Mouse (Mus musculus) megakaryocyte progenitor cell, adult 5-6 weeks (primary cell): ENCODE measurements around the gene Cdrt4. TPM values are rescaled to one million over a fixed set of nuclear protein-coding genes. Genes with fewer than 3 reads are reported as not detected.

Experiments
- ATAC-seq: replicated peaks from 2 replicates; pipeline ENCODE4 v1.8.0; 2016; ENCODE audit warnings: mild to moderate bottlenecking, moderate TSS enrichment, inconsistent platforms; ENCODE audit not compliant: poor library complexity
- total RNA-seq, 2 experiments: library from RNA; stranded (forward) in 1 of 2; stranded (reverse) in 1 of 2; fragments of 157-497, 149-512 nt in 1 of 2; fragments of 200-1000 nt in 1 of 2; gene quantifications; 2 replicates each; pipeline versions ENCODE4 v1.2.3 to v1.2.4; 2015 to 2017

The Cdrt4 gene
- total RNA-seq, 2 experiments from 2014 or later: not detected

DNA sequence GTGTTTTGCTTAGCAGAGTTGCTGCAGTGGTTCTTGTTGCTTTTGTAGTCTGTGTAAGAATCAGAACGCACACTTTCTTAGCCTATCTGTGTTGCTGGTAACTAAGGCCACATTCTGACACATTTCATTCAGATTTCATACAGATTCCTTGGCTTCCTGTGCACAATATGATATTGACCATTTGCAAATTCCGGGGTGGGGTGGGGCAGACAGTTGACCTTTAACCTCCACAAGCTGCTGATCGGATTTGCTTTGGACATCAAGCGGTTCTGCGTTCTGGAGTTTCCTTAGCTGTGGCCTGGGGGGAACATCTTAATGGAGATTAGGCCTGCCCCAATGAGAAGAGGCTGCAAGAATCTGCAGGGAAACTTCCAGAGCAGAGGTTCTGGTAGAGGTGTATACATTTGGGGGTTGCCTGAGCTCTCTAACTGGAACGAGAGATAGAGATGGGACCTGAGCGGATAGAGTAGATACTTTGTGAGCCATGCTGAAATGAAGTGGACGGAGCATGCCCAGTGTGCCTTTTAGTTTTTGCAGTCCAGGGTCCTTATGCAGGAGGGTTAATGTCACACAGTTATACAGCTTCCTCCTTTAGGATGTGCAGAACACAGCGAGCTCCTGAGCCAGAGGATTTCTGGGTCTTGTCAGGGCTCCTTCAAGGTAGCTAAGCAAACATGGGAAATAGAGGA is 44.2 kb downstream of the Cdrt4 start:
- no peak for ATAC-seq

DNA sequence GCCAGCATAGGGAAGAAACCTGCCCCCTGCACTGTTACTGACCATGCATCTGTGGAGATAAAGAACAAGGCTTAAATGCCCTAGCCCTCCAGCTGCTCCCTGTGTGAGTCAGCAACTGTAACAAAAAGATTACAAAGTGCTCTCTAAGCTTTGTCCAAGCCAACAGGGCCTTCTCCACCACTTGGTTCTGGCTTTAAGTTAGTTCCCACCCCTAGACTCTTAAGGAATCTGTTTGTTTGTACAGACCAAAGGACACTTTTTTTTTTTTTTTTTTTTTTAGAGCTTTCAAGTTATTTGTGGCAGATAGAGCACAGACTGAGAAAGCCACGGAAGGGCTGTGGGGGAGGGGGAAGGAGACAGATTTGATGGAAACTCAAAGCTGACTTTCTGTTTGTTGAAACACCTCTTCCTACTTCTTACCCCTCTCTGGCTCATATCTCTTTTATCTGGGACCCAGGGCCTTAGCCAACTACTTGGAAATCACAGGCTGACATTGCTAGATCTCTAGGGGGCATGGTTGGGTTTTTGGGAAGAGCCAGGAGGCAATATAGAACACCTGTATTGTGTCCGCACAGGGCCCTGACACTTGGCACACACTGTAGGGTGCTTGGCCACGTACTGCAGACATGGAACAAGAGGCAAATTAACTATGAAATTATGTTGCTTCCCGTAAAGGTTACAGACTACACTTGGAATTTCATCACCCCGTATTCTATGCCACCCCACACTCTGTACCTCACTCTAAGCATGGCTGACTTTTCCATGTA is 44.9 kb downstream of the Cdrt4 start:
- no peak for ATAC-seq

DNA sequence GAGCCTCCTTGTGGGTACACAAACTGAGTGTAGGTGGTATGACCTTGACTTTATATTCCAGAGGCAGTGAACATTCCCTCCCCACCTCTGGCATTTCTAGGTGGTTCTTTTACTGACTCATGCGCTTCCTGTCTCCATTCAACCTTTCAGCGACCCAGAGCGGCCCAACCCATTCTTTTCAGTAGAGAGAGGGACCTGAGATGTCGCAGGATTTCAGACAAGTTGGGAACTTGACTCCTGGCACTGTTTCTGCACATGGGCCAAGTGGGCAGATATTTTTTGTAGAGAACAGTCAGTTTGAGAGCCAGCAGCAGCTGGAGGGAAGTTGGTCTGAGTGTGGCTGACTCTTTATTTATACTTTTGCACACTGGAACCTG is 45.5 kb downstream of the Cdrt4 start:
- no peak for ATAC-seq

DNA sequence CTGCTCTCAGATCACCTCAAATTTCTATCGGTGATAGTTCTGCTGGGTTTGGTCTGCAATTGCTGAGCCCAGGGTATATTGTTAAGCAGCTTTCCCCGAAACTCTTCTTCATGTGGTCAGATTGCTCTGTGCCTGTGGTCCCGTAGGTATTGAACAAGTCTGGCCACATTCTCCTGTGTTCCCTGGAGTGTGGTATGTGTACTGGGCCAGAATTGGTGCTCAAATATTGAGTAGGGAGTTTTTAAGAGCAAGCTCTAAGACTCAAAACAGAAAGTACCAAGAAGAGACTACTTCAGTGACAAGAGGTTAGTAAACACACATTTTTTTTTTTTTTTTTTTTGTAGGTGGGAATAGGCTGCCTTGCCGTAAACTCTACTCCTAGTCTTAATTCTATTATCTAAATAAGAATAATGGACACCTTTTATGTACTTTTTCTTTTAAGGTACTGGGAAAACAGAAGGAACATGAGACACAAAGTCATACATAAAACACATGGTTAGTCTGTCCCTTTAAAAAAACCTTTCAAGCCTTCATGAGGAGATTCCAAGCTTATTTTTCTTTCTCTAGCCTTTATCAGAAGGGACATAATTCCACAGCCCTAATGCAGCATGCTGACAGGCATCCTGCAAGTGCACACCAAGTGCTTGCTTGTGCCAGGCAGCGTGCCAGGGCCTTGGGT is 46.2 kb downstream of the Cdrt4 start:
- ATAC-seq: no peak

DNA sequence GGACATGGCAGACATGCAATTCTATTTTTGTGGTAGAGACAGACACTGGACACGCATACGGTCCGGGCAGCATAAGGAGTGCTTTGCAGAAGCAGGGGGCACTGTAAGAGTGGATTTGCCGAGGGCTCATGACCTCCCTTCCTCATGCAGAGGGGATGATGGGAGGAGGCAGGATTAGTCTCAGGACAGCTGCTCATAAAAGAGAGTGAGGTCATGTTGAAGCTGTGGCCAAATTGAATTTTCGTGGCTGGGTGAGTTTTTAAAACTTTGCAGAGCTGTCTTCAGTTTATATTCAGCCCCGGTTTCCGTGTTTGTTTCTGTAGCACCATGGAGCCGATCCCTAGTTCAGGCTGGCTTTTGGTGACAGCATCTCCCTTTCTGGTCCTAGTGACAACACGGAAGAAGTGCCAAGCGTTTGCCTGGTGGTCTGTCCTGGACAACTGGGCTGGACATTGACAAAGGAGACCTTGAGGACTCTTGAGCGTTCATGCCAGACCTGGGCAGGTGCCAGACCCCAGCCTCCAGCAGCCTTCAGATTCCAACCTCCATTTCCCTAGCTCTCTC is 46.8 kb downstream of the Cdrt4 start:
- no peak for ATAC-seq

DNA sequence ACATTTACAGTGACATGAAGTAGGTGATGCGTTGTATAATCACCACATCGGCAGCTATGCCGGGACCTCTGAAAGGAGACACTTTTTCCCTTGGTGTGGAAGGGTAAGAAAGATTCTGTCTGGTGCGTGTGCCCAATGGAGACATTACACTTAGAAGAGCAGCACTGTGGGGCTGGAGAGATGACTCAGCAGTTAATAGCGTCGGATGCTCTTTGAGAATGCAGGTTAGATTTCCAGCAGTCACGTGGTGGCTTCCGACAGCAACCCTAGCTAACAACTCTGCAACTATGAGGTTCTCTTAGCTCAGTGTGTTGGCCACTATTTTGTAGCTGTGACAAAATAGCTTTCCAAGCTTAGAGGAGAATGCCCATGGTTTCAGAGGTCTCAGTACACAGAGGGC is 49.1 kb downstream of the Cdrt4 start:
- ATAC-seq: no peak

DNA sequence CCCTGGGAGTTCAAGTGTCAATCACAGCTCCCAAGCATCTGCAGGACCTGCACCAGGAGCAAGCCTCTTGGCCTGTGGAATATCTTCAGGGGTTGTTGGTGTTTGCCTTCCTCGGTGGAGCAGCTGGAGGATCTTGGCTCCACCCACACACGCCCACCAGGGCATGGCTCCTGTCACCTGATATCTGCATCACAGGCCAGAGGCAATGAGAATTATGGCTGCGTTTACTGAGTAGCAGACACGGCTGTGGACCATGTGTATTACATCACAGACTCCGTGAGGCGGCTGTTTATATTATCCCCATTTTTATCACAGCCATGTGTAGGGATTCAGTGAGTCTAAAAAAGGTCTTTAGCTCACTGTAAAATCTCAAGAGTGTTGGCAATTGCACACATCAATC is 53.6 kb downstream of the Cdrt4 start:
- no peak for ATAC-seq

DNA sequence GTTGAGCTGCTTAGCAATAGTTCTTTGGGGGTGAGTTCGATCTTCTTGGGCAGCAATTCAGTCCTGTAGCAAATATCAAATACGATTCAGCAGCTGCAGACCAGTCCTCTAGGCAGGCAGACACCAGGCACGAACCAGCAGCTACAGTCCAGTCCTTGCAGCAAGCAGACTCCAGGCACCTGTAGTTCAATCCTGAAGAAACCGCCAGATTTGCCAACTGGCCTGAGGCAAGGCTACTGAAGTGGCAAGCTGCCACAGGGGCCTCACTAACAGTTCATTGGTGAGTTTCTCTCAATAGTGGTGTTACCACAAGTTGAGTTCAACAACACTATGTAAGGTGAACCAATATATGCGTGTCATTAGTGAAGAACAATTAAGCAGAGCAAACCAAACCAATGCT is 56.4 kb downstream of the Cdrt4 start:
- no peak for ATAC-seq

DNA sequence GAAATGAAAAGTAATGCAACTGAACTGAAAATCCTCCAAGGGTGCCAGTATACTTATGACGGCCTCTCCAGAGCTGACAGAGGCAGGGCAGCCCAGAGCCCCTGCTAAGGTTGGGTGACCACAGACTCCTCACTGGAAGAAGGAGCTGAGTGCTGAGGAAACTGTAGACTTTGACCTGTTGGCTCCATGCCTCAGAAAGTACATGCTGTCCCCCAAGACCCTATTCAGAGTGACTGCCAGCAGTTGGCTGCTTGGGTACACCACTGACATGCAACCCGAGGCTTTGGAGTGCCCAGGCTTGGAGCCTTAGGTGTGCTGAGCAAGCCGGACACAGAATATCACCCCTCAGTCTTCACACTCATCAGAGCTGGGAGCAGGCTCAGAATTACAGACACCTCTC is 57.0 kb downstream of the Cdrt4 start:
- ATAC-seq: no peak

DNA sequence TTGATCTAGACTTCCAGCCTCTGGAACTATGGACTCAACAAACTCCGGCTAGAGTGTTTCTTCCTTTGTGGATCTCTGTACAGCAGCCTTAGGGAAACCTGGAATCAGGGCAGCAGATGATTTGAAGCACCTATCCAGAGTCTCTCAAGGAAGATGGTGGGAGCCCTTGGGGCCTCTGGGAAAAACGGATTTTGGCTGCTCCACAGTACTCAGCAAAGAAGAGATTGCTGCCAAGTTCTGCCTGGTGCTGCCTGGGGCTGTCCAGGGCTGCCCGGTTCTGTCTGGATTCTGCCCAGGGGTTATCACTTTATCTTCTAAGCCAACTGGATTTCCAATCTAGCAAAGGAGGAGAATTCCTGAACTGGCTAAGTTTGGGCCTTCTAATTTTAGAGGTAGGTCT is 58.8 kb downstream of the Cdrt4 start:
- no peak for ATAC-seq

DNA sequence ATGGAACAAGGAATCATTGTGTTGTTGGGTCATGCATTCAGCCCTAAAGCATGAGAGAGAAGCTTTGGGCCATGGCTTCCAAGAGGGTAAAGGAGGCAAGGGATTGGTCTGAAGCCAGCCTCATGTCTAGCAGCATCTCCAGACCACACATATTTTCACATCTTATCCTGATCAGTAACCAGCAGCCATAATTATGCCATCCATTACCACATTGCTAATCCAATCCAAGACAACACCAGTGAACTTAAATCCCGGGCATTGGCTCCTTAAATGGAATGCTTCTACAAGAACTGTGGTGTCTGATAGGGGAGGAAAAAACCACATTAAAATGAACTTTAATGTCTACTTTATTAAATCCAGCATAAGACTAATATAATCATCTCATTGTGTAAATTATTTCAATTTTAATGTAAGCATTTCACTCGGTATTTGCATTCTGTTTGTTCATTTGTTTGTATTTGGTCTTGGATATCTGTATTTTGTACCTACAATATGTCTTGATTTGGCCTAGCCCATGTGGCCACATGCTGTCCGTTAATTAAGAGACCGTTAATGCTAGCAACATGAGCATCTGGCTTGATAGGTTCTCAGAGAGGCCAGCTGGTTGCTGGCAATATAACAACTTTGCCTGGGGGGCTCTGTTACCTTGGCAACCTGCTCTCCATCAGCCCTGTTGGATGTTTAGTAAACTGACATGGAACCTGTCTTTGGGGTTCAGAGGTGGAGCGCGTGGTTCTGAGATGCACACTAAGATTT is 66.5 kb downstream of the Cdrt4 start:
- ATAC-seq: no peak

DNA sequence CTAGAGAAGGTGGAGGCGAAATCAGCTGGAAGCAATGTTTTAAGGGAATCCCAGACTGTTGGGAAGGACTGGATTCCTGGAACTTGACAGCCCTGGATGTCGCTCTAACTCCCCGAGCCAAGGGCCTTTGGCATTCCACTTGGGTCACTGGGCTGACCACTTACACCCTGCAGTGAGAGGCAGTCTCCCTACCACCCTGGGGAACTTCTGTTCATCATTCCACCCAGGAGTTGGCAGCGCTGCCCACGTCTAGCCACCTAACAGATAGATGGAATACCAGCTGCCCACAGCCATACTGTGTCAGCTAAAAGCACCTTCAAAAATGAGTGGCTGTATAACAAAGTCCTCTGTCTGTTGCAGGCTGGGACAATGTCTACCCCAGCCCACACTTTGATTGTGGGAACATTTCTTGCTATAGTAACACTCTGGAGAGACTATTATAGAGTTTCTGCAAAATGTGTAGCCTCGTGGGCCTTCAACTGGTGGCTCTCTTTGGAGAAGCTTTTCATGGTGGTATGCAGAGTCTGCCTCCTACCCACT is 67.2 kb downstream of the Cdrt4 start:
- ATAC-seq: no peak

DNA sequence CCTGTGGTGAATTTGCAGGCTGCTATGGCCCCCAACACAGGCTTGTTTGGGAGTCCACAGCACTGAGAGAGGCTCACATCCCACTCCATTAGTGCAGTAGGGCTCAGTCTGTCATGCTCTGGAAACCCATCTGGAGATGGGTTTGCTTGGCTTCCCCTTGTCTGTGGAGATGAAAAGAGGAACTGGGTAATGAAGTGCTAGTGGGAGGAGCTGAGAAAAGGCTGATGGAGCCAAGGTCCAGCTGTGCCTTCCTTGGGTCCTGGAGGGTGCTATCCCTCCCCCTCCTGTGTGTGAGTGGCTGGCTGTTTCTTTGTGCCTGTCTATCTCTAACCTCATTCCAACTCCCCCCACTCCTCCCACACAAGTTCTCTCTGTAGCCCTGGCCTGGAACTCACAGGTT is 69.6 kb downstream of the Cdrt4 start:
- ATAC-seq: peak; percentile 86

DNA sequence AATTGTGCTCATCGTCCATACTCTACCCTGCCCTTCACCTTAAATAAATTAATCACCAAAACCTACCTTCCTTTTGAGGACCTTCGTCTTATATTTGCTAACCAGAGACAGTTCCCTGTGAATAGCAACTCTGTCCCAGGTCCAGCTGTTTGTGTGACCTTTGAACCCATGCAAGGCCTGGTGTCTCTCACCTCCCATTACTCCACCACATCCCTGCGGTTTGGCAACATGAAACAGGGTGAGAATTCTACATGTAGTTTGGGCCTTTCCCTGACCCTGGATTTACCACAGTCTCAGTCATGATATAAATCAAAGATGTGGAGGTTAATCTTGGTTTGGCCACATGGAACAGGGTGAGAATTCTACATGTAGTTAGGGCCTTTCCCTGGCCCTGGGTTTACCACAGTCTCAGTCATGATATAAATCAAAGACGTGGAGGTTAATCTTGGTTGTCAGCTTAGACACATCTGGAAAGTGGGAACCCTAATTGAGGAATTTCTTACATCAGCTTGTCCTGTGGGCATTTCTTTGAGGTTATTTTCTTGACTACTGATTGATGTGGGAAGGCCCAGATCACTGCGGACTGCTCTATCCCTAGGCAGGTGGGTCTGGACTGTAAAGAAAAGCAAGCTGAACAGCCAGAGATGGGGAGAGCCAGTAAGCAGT is 70.3 kb downstream of the Cdrt4 start:
- no peak for ATAC-seq

DNA sequence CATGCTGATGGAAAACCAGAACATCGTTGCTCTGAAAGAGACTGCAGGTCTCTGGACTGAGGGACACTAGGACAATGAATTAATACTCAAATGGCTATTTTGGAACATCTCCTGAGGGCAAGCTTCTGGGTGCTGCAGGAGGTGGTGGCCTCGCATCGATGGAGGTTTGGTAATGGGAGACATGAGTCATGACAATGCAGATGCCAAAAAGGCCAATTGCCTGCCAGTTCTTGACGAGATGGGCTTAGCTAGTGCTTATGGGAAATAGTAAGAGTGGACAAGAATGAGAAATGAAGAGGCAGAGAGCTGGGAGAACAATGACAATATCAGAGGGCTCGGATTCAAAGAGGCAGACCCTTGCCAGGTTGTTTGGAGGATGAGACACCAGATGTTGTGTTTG is 72.5 kb downstream of the Cdrt4 start:
- no peak for ATAC-seq

DNA sequence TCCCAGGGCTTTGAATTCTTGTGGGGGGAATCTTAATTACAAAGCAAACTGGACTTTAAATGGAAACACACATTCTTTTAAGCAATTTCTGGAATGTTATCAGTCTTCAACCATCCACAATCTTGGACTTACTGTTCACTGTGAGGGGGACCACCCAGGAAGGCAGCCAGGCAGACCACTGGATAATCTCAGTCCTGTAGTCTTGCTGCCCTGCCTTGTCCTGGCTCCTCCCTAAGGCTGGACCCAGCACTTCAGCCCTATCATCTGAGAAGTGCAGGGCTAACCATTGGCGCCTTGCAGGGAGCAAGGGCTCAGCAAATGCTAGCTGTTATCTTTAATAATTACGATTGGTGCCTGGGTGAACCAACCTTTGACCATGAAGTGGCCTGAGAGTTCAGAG is 73.1 kb downstream of the Cdrt4 start:
- no peak for ATAC-seq

DNA sequence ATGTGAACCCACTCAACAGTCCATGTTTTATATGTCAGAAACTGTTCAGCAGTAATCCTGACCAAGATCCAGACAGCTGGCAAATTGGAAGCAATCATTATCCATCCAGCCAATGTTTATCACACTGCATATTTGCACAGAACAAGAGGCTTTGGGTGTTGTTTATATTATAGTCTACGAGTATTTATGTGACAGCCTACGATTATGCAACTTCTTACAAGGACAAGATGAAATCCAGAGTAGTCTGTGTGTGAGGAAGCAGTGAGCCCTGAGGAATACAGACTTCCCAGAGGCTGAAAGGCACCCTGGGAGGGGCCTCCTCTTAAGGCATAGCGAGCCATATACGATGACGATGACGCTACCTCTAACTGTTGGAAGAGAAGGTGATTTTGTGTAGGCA is 74.5 kb downstream of the Cdrt4 start:
- ATAC-seq: no peak

DNA sequence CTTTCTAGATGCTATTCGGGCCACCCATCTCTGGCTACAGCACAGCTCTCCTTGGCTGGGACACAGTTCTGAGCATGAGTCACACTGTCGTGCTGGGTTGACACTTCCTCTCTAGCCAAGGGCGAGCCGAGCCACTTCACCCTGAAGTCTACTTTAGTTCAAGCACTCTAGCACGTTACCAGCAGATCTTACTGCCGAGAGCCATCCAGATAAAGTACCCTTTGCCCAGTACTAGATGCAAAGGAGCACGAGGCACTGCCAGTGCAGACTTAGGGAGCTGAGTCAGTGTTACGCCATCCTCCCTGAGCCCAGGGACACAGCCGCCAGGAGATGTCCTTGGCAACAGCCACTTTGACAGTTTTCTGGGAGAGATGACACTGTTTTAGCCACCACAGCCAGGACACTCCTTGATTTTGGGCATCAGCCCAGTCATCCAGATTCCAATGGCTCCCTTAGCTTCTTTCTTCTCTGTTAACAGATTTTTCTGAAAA is 75.7 kb downstream of the Cdrt4 start:
- ATAC-seq: no peak

DNA sequence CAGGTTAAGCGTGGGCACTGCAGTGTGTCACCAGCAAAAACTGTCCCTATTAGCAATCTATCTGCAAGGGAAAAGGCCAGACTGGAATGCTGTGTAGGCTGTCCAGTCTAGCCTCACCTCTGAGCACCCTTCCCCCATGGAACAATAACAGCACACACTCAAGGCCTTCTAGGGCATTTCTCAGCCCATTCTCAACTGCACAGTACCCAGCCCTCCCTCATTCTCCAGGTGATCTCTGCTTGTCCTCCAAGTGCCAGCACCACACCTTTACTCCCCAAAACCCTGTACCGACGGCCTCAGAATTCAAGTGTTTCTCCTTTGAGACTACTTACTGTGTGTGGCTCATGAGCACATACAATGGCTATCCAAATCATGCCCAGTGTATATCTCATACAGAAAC is 77.1 kb downstream of the Cdrt4 start:
- no peak for ATAC-seq

DNA sequence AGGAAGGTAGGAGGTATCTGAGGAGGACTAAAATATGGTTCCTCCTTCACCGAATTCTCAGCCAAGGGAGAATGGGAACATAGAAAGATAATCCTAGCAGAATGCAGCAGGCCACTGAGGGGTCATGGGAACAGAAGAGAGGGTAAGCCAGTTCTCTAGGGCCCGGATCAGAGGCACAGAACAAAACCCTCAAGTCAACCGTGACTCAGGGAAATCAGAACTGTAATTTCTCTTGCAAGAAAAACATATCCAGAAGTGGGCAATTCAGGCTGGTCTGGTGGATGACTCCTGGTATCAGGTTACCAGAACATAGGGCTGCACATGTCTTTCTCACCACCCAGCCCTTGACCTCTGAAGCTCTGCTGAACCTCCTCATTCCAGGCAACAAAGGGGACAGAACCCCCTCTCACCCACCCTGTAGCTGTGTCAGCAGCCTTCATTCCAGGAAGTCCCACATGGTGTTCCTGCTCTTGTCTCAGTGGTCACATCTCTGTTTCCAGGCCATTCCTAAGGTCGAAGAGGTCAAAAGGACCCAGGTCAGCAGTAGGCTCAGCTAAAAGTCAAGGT is 78.2 kb downstream of the Cdrt4 start:
- ATAC-seq: no peak
